Mouse (Mus musculus): ENCODE data around the gene Lsm4.

GRCm38 (mm10) chr8:70710296-70710695 lies 37.2 kb downstream of the Lsm4 start:
- no peak for TF ChIP-seq CTCF (IDR thresholded peaks at IDR 0.05; ENCODE audit: low read depth)
- TF ChIP-seq EP300 (IDR thresholded peaks at IDR 0.05; ENCODE audit: low read depth) = no peak
